Mouse (Mus musculus): ENCODE measurements around the gene B3gnt2. TPM values are rescaled to one million over a fixed set of nuclear protein-coding genes. Genes with fewer than 3 reads are reported as not detected.

Gene B3gnt2
- polyA plus RNA-seq, 1 experiment = 8.8 TPM

DNA sequence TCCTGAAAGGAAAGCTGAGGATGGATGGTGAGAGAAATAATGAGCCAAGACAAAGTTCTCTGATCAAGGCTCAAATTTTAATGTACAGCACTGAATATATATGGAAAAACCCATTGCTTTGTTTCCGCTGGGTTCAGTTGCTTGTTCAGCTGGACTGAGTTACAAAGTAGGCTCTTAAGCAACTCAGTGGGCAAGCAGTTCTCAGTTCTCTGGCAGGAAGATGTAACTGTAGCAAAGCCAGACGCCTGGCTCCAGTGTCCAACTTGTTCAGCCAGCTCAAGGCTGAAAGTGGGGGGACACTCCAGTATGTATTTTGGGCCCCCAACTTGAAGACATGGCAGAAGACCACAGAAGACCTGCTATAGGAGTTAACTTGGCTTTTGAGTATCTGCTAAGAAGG lies 72.9 kb downstream of the B3gnt2 start:
- WGBS = 88% methylated on average over 2 of the region's 2 CpGs

DNA sequence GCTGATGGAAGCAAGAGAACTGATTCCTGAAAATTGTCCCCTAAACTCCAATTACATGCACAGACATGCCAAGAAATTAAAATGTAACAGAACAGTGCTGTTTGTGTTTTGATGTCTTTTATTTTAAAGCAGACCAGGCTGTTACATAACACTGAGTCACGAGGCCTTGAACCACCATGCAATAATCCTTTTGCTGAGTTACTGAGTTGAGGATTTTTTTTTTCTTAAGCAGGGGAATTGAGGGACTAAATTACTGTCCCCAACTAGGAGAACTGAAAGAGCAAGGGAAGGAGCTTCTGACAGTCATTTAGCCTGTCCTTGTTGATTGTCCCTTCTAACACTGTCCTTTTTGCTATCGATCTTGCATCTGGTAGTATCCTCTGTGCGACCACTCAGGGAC lies 76.3 kb downstream of the B3gnt2 start:
- 70% methylated on average over 3 of the region's 3 CpGs for WGBS
- DNase-seq (ENCODE audit: low read depth, low spot score) = no peak

More for the DNA sequence above, 72.9 kb downstream of the B3gnt2 start:
- DNase-seq (ENCODE audit: low read depth, low spot score) = no peak

DNA sequence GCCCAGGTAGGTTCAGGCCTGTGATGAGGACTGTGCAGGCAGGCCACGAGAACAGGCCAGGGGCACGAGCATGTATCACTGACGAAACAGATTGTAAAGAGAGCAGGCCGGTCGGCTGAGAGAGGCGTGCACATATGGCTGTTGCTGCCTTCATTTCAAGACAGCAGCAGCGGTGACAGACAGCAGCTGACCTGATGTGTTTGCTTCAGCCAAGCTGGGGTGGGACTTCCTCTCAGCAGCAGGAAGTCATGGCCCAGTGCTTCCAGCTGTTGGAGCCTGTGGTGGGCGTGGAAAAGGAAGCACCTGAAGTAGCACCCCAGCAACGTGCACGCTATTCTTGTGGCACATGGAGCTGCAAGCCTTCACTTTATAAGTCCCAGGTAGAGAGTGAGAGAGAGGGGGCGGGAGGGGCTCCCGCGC lies 78.0 kb downstream of the B3gnt2 start:
- DNase-seq (ENCODE audit: low read depth, low spot score) = no peak
- WGBS = 58% methylated on average over 13 of the region's 13 CpGs

DNA sequence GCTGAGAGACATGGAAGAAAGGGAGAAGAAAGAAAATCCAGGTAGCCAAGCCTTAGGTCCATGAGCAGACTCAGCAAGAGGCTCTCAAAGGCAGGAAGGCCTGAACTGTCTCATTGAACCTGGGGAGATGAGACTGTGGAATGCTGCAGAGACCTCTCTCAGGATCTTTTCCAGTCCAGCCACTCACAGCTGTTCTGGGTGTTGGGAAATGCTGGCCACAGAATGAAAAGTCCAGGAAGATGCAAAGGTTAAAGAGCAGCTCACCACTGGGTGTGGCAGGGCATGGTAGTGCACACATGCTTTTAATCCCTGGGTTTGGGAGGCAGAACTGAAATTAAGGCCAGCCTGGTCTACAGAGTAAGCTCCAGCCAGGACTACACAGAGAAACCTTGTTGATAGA lies 79.6 kb downstream of the B3gnt2 start:
- no peak for DNase-seq (ENCODE audit: low read depth, low spot score)

DNA sequence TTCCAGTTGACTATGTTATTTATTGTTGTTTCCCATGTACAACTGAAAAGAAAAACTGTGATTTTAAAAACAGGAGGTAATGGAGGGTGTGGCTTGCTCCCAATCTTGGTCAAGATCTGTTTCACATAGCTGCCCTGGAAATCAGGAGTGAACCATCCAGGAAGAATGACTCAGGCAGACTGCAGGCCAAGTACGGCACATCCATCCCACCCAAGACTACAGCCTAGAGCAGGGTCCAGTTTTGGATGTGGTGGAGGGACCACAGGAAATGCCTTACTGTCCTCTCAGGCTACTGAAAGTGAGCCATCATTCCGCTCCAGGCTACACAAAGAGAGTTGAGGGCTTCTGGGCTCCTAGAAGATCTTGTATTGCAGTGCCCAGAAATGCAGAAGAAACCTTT lies 80.0 kb downstream of the B3gnt2 start:
- WGBS = 73% methylated on average over 2 of the region's 2 CpGs
- no peak for DNase-seq (ENCODE audit: low read depth, low spot score)

DNA sequence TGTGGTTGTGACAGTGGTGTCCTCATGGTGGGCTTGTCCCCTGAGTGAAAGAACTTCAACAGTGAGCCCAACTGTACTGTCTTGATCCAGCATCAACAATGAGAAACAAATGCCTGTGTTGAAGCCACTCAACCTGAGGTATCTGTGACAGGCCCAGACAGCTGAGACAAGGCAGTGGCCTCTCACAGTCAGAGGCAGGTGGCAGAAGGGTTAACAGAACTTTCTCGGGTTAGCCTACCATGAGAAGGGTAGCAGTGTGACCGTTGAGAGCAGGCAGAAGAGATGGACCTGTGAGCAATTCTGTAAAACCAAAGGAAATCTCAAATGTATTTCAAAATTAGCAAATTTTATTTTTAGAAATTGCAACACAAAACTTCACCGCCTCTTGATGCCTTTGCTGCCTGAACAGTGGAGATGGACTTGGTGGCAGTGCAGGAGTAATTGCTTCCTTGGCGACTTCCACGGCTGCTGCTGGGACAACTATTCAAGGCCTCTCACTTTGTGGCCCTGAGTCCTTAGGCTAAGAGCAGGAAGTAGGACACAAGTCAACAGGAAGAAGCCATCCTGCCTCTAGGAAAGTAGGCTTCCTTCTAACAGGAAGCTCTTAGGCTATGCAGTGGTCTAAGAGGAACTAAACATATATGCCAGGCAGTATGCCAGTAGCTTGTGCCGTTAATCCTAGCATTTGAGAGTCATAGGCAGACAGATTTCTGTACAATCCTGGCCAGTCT lies 80.8 kb downstream of the B3gnt2 start:
- 63% methylated on average over 6 of the region's 6 CpGs for WGBS

DNA sequence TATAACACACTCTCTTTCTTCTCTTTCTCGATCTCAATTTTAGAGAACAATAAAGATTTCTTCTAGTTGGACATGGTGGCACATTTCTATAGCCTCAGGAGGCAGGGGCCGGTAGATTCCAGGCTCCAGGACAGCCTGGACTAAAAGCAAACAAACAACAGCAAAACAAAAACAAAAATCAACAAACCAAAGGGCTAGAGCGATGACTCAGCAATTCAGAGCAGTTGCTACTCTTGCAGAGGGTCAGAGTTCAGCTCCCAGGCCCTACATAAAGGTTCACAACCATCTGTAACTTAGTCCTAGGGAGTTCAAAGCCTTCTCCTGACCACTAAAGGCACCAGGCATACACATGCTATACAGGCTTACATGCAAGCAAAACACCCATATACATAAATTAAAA lies 82.2 kb downstream of the B3gnt2 start:
- 74% methylated on average over 3 of the region's 3 CpGs for WGBS
- no peak for DNase-seq (ENCODE audit: low read depth, low spot score)

More for the DNA sequence above, 80.8 kb downstream of the B3gnt2 start:
- no peak for DNase-seq (ENCODE audit: low read depth, low spot score)

DNA sequence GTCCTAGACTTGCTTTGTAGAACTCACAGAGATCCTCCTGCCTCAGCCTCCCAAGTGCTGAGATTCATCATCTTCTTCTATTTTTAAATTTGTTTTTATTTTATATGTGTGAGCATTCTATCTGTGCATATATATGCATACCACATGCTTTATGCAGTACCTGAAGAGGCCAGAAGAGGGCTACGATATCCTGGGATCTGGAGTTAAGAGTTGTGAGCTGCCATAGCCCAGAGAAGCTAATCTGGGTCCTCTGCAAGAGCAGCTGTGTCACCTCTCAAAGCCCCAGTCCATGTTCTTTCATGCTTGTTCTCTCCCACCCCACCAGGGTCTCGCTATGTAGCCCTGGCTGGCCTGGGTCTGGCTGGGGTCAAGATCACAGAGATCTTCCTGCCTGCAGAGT lies 83.2 kb downstream of the B3gnt2 start:
- DNase-seq (ENCODE audit: low read depth, low spot score) = no peak
- 97% methylated on average over 2 of the region's 2 CpGs for whole genome bisulfite sequencing

DNA sequence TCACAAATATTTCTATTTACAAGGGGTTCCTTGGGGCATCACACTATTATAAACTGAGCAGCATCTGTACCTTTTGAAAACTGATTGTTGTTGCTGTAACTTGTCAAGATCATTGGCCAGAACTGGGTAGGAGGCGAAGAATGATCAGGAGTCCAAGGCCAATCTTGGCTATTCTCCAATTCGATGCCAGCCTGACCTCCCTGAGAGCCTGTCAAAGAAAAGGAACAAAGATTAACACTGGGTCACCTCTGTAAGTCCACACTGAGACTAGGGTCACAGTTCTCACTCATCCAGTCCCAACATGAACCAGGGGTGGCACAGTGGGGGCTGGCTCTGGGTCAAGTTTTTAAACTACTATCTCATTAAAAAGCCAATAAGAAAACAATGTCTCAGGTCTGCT lies 85.9 kb downstream of the B3gnt2 start:
- whole genome bisulfite sequencing = 81% methylated on average over 2 of the region's 2 CpGs
- DNase-seq (ENCODE audit: low read depth, low spot score) = no peak

DNA sequence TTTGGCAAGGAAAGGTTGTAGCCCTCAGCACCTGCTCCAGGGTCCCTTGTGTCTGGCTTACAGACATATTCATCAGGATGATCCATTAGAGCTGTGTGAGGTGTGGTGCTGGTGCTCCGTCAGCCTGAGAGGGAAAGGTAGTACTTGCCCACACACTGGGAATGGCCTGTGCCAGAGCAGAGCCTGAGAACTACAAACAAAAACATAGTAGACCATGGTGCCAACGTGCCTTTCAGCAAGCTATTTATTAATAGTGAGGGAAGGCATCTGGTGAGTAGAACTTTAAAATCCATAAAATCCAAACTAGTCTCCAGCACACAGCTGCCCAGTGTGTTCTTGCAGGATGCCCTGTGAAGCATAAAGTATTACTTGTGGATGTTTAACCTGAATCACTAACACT lies 94.5 kb downstream of the B3gnt2 start:
- WGBS = 57% methylated on average over 2 of the region's 2 CpGs

DNA sequence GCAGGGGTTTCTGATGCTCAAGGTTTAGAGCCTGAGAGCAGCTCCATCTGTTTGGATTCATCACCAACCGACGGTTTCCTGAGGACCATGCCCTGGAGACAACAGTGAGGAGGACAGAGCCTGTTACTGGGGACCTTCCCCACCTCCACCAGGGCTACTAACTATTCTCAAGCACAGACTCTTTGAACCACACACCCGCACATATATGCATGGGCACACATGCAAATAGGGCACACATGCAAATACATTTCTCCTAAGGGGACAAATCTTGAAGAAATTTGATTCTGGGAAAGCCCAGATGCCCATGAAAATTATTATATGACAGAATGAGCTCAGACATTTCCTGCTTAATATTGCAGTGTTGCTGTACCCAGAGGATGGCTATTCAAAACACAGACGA lies 95.3 kb downstream of the B3gnt2 start:
- WGBS = 84% methylated on average over 4 of the region's 4 CpGs
- no peak for DNase-seq (ENCODE audit: low read depth, low spot score)

More for the DNA sequence above, 94.5 kb downstream of the B3gnt2 start:
- no peak for DNase-seq (ENCODE audit: low read depth, low spot score)

DNA sequence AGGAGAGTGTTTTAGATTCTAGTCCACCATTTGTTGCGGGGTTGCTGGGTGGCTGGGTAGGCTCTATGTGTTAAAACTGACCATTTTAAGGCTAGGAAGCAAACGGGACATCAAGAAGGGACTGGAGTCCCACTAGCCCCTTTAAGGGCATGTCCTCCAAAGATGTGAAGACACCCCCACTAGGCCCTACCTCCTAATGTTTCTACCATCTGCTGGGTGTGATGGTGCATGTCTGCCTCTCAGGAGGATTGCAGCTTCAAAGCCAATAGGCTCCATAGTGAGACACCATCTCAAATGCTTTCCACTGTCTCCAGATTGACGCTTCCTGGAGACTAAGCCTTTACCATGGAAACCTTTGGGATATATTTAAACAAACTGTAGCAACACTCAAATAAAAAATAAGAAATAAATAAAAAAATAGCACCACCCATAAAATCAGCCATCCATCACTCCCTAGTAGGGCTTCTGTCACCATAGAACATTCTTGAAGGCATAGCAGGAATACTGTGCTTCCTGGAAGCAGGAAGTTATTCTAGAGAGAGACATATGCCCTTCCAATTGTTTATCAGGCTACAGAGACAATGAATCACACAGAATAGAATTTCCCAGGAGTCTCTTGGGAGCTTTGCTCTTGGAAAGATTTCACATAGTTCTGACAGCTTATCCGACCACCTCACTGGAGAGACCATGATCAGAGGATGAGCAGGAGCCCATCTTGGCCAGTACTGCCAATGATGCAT lies 97.0 kb downstream of the B3gnt2 start:
- DNase-seq (ENCODE audit: low read depth, low spot score) = no peak
- 80% methylated on average over 4 of the region's 4 CpGs for WGBS

DNA sequence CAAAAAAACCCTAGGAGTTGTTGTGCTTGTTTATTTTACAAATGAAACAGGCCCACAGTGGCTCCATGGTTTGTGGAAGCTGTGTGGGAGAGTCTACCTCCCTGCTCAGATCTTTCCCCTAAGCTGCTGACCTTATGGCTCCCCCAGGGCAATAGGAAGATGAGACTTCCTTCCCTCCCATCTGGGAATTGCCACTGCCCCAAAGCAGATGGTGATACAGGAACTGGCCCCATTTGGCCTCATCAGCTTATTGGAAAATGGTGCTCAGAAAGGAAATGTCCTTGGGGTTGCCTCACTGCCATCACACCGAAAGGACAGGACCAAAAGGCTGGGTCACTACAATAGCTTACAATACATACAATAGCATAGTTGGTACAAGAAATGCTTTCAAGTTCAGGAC lies 97.7 kb downstream of the B3gnt2 start:
- DNase-seq (ENCODE audit: low read depth, low spot score) = no peak
- WGBS = 86% methylated on average over 1 of the region's 1 CpGs

DNA sequence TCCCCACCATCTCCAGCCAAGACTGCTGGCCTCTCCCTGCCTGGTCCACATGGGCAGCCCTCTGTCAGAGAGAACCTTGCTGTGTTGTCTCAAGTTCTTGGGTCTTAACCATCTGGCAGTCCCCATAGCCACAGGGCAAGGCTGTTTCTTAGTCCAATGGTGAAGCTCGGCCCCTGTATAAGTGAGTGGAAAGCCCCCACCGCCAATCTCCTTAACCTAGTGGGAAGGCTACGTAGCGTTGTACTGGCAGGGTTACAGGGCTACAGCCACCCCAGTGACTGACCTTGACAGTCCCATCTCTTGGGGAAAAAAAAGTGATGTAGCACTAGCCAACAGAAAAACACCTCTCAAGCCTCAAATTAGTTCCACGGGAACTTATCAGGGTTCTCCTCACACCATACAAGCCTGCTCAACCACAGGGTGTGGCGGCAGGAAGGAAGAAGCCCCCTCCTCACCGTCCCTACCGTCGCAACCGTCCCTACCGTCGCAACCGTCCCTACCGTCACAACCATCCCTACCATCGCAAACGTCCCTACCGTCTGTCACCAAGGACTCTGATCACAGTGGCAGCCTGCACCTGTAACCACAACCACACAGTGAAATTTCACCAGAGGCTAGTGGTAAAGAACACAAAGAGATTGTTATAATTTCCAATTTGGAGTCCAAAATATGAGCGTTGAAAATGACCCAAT lies 98.4 kb downstream of the B3gnt2 start:
- WGBS = 91% methylated on average over 18 of the region's 18 CpGs
- DNase-seq (ENCODE audit: low read depth, low spot score) = no peak

DNA sequence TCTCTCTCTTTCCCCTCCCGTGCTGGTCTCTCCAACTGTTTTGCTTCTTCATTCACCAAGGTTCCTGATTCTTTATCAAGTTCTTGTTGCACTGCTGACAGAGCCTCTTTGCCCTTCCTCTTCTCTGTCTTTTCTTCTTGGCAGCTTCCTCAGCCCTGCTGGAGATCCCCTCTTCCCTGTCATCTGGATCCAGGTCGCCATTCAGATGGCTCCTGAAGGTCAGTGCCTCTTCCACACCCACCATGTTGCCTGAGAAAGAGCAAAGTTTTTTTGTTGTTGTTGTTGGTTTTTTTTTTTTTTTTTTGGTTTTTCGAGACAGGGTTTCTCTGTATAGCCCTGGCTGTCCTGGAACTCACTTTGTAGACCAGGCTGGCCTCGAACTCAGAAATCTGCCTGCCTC lies 101.0 kb downstream of the B3gnt2 start:
- no peak for DNase-seq (ENCODE audit: low read depth, low spot score)
- whole genome bisulfite sequencing = 87% methylated on average over 4 of the region's 4 CpGs

DNA sequence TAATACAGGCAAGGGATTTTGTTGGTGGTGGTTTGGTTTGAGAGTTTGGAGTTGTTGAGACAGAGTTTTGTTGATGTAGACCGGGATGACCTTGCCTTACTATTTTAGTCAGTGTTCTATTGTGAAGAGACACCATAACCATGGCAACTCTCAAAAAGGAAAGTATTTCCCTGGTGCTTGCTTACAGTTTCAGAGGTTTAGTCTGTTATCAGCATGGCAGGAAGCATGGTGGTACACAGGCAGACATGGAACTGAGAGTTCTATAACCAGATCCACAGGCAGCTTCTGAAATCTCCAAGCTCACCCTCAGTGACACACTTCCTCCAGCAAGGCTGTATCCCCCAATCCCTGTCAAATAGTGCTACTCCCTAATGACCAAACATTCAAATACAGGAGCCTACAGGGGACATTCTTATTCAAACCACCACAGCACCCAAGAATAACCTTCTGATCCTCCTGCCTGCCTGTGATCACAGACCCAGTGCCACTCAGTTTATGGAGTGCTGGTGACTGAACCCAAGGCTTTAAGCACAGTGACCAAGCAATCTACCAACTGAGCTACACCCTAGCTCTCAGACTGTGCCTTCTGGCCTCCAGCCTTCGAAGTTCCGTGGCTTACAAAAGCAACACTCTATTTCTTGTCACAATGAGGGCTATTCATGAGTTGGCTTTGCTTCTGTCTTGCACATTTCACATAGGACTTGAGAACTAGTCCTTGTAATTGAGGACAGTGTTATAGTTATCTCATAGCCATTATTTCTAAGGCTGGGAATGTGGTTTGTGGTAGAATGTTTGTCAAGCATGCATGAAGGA lies 104.4 kb downstream of the B3gnt2 start:
- DNase-seq (ENCODE audit: low read depth, low spot score) = no peak
- 86% methylated on average over 3 of the region's 3 CpGs for WGBS

DNA sequence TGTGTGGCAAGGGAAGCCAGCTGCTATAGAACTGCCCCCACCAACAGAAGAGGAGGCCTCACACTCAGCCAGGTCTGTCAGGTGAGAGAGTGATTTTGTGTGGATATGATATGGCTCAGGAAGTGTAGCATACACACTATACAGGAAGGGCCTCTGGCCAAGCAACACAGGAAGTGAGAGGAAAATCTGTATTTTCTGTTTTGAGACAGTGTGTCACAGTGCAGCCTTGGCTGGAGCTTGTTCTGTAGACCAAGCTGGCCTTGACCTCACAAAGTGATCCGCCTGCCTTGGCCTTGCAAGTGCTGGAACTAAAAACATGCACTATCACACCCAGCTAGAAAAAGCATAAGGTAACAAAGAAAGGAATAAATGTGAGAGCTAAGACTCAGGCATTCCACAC lies 105.6 kb downstream of the B3gnt2 start:
- 83% methylated on average over 1 of the region's 1 CpGs for WGBS
- DNase-seq (ENCODE audit: low read depth, low spot score) = no peak

DNA sequence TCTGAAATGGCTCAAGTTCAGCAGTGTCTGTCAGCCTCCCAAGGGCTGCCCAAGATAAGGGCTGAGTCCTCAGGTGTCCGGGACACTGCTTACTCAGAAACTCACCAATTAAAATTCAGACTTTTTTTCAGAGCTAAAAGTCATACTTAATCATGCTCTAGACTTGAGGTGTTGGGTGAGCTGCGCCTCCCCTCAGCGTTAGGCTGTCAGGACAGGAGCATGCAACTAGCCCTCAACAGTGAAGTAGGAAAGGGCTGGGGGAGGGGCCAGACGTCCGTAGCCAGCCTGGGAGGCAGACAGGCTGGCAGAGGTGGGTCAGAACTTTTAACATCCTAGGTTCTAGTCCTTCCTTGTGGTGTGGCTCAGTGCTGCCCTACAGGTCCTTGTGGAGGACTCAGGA lies 108.2 kb downstream of the B3gnt2 start:
- 55% methylated on average over 5 of the region's 5 CpGs for WGBS
- DNase-seq (ENCODE audit: low read depth, low spot score) = no peak

DNA sequence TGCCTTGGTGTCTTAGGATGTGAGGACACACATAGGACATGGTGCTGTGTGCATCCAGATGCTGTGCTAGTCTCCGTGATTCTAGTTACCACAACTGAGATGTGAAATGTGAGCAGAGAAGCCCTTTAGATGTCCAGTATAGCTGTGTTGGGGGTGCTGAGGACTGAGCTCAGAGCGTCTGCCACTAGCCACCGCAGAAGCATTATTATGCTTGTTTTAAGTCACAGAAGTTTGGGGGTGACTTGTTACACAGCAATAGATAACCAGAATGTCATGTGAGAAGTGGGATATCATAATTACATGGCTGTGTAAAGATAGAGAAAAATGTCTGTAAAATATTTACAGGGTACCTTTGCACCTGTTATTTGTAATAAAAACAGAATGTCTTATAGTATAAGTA lies 109.2 kb downstream of the B3gnt2 start:
- WGBS = 90% methylated on average over 3 of the region's 3 CpGs
- DNase-seq (ENCODE audit: low read depth, low spot score) = no peak

DNA sequence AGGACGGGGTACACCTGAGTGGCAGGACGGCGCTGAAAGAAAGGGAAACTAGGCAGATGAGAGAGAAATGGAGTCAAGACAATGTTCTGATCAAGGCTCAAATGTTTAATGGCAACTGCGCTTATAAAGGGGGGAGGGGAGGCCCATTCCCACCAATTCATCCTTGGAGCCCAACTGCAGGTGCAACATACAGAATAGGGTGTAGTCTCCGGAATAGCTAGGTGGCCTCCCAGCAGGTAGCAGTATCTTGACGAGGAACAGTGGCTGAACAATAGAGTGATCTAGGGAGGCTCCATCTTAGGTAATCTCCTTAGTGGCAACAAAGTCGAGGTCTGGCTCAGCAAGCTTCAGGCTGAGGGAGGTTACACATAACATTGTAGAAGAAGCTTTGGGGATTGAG lies 113.4 kb downstream of the B3gnt2 start:
- no peak for DNase-seq (ENCODE audit: low read depth, low spot score)
- WGBS = 85% methylated on average over 7 of the region's 7 CpGs

Measured in large intestine, adult 2 months (tissue).